Mouse (Mus musculus) liver, embryonic 13.5 days (tissue): Measurements from ENCODE around the gene Rpl39. TPM values are rescaled to one million over a fixed set of nuclear protein-coding genes. Genes with fewer than 3 reads are reported as not detected.

Source experiments
- ATAC-seq: fragments of 200-750 bp; cut with Nextera tagmentation; 2 replicates; pipeline ENCODE4 v1.8.0; 2017; ENCODE audit warnings: low read depth, mild to moderate bottlenecking, moderate number of reproducible peaks, moderate library complexity
- DNase-seq: peaks from one replicate; pipeline ENCODE4 v3.0.0; 2022
- H3K27ac ChIP-seq: fragments of 300-500 bp; sonication (generic); 2 replicates; pipeline ENCODE4 v1.5.1; 2015; ENCODE audit warnings: moderate library complexity, mild to moderate bottlenecking, inconsistent platforms
- H3K27me3 ChIP-seq: fragments of 300-500 bp; sonication (generic); 2 replicates; pipeline ENCODE4 v1.6.1; 2015; ENCODE audit warnings: mild to moderate bottlenecking, inconsistent platforms
- H3K36me3 ChIP-seq: fragments of 300-500 bp; sonication (generic); 2 replicates; pipeline ENCODE4 v1.6.1; 2015; ENCODE audit warnings: mild to moderate bottlenecking, inconsistent platforms
- H3K4me1 ChIP-seq: fragments of 300-500 bp; sonication (generic); replicated peaks from 2 replicates; pipeline ENCODE4 v1.6.1; 2015; ENCODE audit warnings: inconsistent platforms
- H3K4me2 ChIP-seq: fragments of 300-500 bp; sonication (generic); 2 replicates; pipeline ENCODE4 v1.6.1; 2015; ENCODE audit warnings: inconsistent platforms, mild to moderate bottlenecking, moderate library complexity
- H3K4me3 ChIP-seq: fragments of 300-500 bp; sonication (generic); replicated peaks from 2 replicates; pipeline ENCODE4 v1.5.1; 2015; ENCODE audit warnings: mild to moderate bottlenecking, inconsistent platforms
- H3K9ac ChIP-seq: fragments of 300-500 bp; sonication (generic); 2 replicates; pipeline ENCODE4 v1.6.1; 2015; ENCODE audit warnings: mild to moderate bottlenecking, inconsistent platforms
- H3K9me3 ChIP-seq: fragments of 300-500 bp; sonication (generic); replicated peaks from 2 replicates; pipeline ENCODE4 v1.6.1; 2016; ENCODE audit warnings: inconsistent platforms
- WGBS: fragments of 180-500 bp; shearing (Covaris S2); methylation state at CpG from one replicate; pipeline ENCODE4 v1.1.7; 2015; ENCODE audit not compliant: insufficient replicate concordance; 5-methylcytosine and 5-hydroxymethylcytosine counted together
- polyA plus RNA-seq: library from polyadenylated mRNA; unstranded; fragments of >200 nt; fragmentation: Nextera tagmentation; extraction: Ambion mirVana; gene quantifications from 2 replicates; pipeline ENCODE4 v1.2.1, GENCODE M21; 2015

Rpl39 gene
- polyA plus RNA-seq, 1 experiment from 2014 or later, result 514 TPM

DNA sequence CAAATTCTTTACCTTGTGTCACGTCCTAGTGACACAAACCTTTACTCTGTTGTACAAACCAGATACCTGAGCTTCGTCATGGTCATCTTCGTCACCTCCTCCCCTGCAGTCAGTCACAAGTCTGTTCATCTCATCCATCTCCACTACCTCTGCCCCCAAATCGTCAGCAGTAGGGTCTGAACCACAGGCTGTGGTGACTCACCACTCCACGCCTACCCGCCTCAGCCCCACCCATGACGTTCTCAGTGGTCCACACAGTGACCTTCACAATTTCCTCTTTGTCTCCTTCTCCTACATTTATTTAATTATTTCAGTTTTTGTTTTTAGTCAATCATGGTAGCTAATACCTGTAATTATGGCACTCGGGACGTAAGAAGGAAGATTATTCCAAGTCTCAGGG is 21.3 kb downstream of the Rpl39 start:
- H3K27ac ChIP-seq, result no peak overlapping the region
- H3K36me3 ChIP-seq, result no peaks in the 10 kb centered on the region
- no peak overlapping the region for H3K4me3 ChIP-seq
- no peaks in the 10 kb centered on the region for H3K9me3 ChIP-seq
- H3K4me1 ChIP-seq, result no peaks in the 10 kb centered on the region
- no peaks in the 10 kb centered on the region for H3K27me3 ChIP-seq
- ATAC-seq (no peak), DNase-seq (no peak)
- WGBS, result 53% methylated on average over 9 of the region's 9 CpGs
- no peak overlapping the region for H3K9ac ChIP-seq
- H3K4me2 ChIP-seq, result no peak overlapping the region

DNA sequence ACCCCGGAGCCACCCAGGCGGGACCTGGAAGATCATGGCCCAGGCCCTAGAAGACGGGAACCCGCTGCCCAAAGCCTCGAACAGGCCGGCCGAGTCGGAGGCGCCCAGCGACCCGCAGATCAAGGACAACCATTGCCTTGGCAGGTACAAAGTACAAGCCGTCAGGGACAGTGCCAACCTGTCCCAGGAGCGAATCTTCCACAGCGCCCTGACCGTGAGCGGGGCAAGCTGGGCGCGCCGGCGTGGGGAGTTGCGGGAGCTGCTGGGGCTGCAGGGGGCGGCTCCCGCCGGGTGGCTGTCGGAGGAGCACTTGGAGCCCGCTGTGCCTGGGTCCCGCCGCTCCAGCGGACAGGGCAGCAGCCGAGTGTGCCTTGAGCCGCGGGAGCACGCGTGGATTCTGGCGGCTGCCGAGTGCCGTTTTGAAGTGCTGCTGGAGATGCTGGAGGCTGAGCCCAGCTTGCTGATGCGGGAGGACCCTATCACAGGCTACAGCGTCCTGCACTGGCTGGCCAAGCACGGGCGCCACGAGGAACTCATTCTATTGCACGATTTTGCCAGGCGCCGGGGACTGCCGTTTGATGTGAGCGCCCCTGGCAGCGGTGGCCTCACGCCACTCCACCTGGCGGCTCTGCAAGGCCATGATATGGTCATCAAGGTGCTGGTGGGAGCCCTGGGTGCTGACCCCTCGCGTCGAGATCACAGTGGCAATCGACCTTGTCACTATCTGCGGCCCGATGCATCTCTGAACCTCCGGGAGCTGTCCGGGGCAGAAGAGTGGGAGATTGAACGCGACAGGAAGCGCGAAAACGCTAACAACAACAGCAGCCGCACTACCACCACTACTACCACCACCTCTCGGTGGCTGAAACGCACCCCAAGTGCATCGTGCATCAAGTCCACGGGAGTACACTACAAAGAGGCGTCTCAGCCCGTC is 36.0 kb downstream of the Rpl39 start:
- Histone ChIP-seq H3K4me3 (peak overlapping the region; percentile 23), H3K27ac (no peak overlapping the region), H3K4me1 (no peaks in the 10 kb centered on the region), H3K27me3 (peaks cover 75% of the 10 kb centered on the region), H3K9ac (no peak overlapping the region), H3K9me3 (no peaks in the 10 kb centered on the region), H3K4me2 (peak overlapping the region; percentile 46), H3K36me3 (no peaks in the 10 kb centered on the region)
- DNase-seq (no peak), ATAC-seq (no peak)
- WGBS, result 17% methylated on average over 70 of the region's 70 CpGs

DNA sequence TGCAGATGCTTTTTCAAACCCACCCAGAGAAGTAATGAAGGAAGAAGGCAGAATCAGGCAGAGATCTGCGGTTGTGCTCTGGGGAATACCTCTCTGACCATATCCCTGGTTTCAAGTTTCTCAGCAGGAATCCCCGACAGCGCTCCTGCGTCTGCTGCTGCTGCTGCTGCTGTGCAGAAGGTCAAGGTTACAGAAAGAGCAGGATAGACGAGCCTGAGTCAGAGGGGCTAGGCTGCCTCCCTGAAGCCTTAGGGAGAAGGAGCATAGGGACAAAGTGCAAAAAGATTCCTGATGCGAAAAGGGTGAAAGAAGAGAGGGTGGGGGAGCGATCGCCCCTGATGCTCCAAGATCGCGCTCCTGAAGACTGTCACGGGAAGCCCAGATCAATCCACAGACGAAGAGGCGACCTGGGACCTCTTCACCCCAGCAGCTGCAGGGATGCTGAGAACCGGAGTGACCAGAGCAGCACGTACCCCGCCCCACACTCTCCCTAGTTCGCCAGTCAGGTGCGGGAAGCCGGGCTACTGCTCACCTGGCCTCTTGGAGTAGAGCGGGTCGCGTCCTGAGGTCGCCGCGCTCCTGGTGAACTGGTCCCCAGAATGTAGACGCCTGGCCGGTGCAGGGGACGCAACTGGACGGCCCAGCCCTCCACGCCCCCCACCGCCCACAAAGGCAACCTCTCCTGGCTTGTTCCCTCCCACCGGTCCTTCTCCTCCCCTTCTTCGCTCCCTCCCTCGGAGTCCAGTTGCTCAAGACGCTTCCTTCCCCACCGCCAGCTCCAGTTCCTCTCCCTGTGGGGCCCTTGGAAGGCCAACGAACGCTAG is 36.9 kb downstream of the Rpl39 start, which contains the start of gene Sowahd:
Sowahd (plus strand) TSS at position 780 of the 824 bp plus-strand sequence.
- no peak within 1 kb of the TSS for H3K9ac ChIP-seq
- WGBS, result 12% methylated on average over 37 of the region's 38 CpGs
- H3K27ac ChIP-seq, result no peak within 1 kb of the TSS
- H3K4me3 ChIP-seq, result peak within 1 kb of the TSS; percentile 23
- no peaks in the 10 kb centered on the region for H3K36me3 ChIP-seq
- no peak for ATAC-seq
- H3K4me2 ChIP-seq, result peak within 1 kb of the TSS; percentile 46
- peaks cover 75% of the 10 kb centered on the region for H3K27me3 ChIP-seq
- DNase-seq, result no peak
- H3K9me3 ChIP-seq, result no peaks in the 10 kb centered on the region
- H3K4me1 ChIP-seq, result no peaks in the 10 kb centered on the region

DNA sequence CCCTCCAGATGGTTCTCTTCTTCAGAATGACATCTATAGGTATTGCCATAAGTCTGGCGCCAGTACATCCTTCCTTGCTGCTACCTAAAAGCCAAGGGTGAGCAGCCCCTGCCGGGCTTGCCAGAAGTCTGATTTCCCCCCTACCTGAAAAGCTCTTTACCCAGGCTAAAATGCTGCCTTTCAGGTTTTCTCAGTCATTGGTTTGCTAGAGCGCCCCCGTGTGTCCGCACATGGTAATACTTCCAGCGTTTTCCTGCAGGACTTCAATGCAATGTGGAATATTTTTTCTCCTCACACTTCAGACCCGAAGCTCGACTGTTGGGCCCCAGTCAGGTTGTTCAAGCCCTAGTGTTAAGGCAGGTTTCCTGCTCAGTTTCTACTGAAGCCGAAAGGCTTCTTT is 42.5 kb downstream of the Rpl39 start:
- Histone ChIP-seq H3K4me3 (no peak overlapping the region), H3K9me3 (no peaks in the 10 kb centered on the region), H3K4me2 (no peak overlapping the region), H3K4me1 (no peaks in the 10 kb centered on the region), H3K27me3 (peaks cover 21% of the 10 kb centered on the region), H3K27ac (no peak overlapping the region), H3K36me3 (no peaks in the 10 kb centered on the region), H3K9ac (no peak overlapping the region)
- no peak for ATAC-seq
- 15% methylated on average over 9 of the region's 9 CpGs for WGBS
- DNase-seq, result peak; percentile 13

Other genes with a start within 250 kb of the Rpl39 start
- gene Ube2a, start 211.5 kb downstream of the Rpl39 start, polyA plus RNA-seq, result 92.7 and 95.2 TPM in 2 replicates
- 15.3 and 21.3 TPM in 2 replicates for gene C330007P06Rik, start 211.3 kb downstream of the Rpl39 start, polyA plus RNA-seq
- 1.1 and 1.4 TPM in 2 replicates for gene Nkrf, start 182.5 kb downstream of the Rpl39 start, polyA plus RNA-seq
- gene Sept6, start 93.6 kb downstream of the Rpl39 start, polyA plus RNA-seq, result 5.0 and 5.9 TPM in 2 replicates
- 0.14 TPM in 1 of 2 replicates, not detected in the other for gene Sowahd, start 36.6 kb downstream of the Rpl39 start, polyA plus RNA-seq
- 13.0 and 14.7 TPM in 2 replicates for gene Upf3b, start 24.9 kb upstream of the Rpl39 start, polyA plus RNA-seq
- 6.8 and 9.8 TPM in 2 replicates for gene Nkap, start 41.4 kb upstream of the Rpl39 start, polyA plus RNA-seq
- not detected in 2 replicates for gene Akap14, start 83.4 kb upstream of the Rpl39 start, polyA plus RNA-seq
- 227 and 254 TPM in 2 replicates for gene Ndufa1, start 105.8 kb upstream of the Rpl39 start, polyA plus RNA-seq
- 3.0 and 3.6 TPM in 2 replicates for gene Rnf113a1, start 105.8 kb upstream of the Rpl39 start, polyA plus RNA-seq
- not detected in 2 replicates for gene Gm9, start 125.6 kb upstream of the Rpl39 start, polyA plus RNA-seq
- not detected in 2 replicates for gene Rhox1, start 136.9 kb upstream of the Rpl39 start, polyA plus RNA-seq
- not detected in 2 replicates for gene Rhox2a, start 159.6 kb upstream of the Rpl39 start, polyA plus RNA-seq
- gene Rhox3a, start 164.5 kb upstream of the Rpl39 start, polyA plus RNA-seq, result not detected in 2 replicates
- not detected in 2 replicates for gene Rhox4a, start 179.9 kb upstream of the Rpl39 start, polyA plus RNA-seq